Mouse (Mus musculus) kidney, postnatal 0 days (tissue): ENCODE results near the gene Gm20388. TPM values are rescaled to one million over a fixed set of nuclear protein-coding genes. Genes with fewer than 3 reads are reported as not detected.

Experiments
- ATAC-seq: fragments of 200-750 bp; cut with Nextera tagmentation; replicated peaks from 2 replicates; pipeline ENCODE4 v1.8.0; 2017; ENCODE audit warnings: low read depth, moderate number of reproducible peaks, moderate TSS enrichment, moderate library complexity; ENCODE audit not compliant: low FRiP score
- DNase-seq: peaks from one replicate; pipeline ENCODE4 v3.0.0-alpha.2; 2016; ENCODE audit warnings: low spot score
- H3K27ac ChIP-seq: fragments of 300-500 bp; sonication (generic); 2 replicates; pipeline ENCODE4 v1.5.1; 2014; ENCODE audit warnings: mild to moderate bottlenecking
- H3K27me3 ChIP-seq: fragments of 300-500 bp; sonication (generic); 2 replicates; pipeline ENCODE4 v1.6.1; 2014; ENCODE audit warnings: low read length, mixed read lengths; ENCODE audit not compliant: insufficient read depth
- H3K36me3 ChIP-seq: fragments of 300-500 bp; sonication (generic); 2 replicates; pipeline ENCODE4 v1.6.1; 2014; ENCODE audit warnings: low read length, mixed read lengths; ENCODE audit not compliant: insufficient read depth
- H3K4me1 ChIP-seq: fragments of 300-500 bp; sonication (generic); replicated peaks from 2 replicates; pipeline ENCODE4 v1.6.1; 2014; ENCODE audit warnings: antibody characterized with exemption, low read length, mixed read lengths; ENCODE audit not compliant: insufficient read depth
- H3K4me2 ChIP-seq: fragments of 300-500 bp; sonication (generic); 2 replicates; pipeline ENCODE4 v1.6.1; 2014; ENCODE audit warnings: mild to moderate bottlenecking, low read length, moderate library complexity, mixed read lengths
- H3K4me3 ChIP-seq: fragments of 300-500 bp; sonication (generic); replicated peaks from 2 replicates; pipeline ENCODE4 v1.5.1; 2014; ENCODE audit warnings: low read depth, low read length
- H3K9ac ChIP-seq: fragments of 300-500 bp; sonication (generic); 2 replicates; pipeline ENCODE4 v1.6.1; 2014; ENCODE audit warnings: low read depth, low read length
- H3K9me3 ChIP-seq: fragments of 300-500 bp; sonication (generic); replicated peaks from 2 replicates; pipeline ENCODE4 v1.6.1; 2016; ENCODE audit warnings: low read length, inconsistent platforms, mixed read lengths
- CTCF ChIP-seq: IDR thresholded peaks from 2 replicates; pipeline ENCODE4 v1.5.1; 2016; ENCODE audit warnings: antibody characterized with exemption, low read depth, mild to moderate bottlenecking, moderate library complexity
- WGBS: fragments of 180-500 bp; shearing (Covaris S2); extraction: QIAGEN DNeasy Blood & Tissue Kit; methylation state at CpG from one replicate; pipeline ENCODE4 v1.1.7; 2014; 5-methylcytosine and 5-hydroxymethylcytosine counted together
- polyA plus RNA-seq: library from polyadenylated mRNA; unstranded; fragments of >200 nt; fragmentation: Nextera tagmentation; extraction: Ambion mirVana; gene quantifications from 2 replicates; pipeline ENCODE4 v1.2.1, GENCODE M21; 2015

Gene Gm20388
- polyA plus RNA-seq, 1 experiment from 2014 or later = not detected

DNA sequence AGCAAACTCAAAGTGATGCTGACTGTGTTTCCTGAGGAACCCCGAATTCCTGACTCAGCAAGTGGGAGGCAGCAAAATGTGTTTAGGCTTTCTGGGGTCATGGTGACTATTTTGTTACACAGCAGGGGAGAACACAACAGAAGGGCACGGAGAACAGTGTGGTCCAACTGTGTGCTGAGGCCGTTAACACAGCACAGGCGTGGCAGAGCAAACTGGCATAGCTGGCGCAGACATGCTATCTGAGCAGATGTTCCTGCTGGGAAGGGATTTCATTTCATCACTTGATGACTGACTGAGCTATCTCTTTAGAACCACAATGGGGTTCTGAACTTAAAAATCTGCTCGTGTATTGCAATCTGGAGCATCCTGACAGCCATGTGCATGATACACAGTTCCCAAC, 1974.8 kb downstream of the Gm20388 start:
- Histone ChIP-seq H3K27ac (no peak overlapping the region), H3K4me3 (no peak overlapping the region), H3K36me3 (peaks cover 30% of the 10 kb centered on the region), H3K27me3 (no peaks in the 10 kb centered on the region), H3K9me3 (no peaks in the 10 kb centered on the region), H3K9ac (no peak overlapping the region), H3K4me2 (no peak overlapping the region), H3K4me1 (no peaks in the 10 kb centered on the region)
- TF ChIP-seq CTCF = no peak
- ATAC-seq (no peak), DNase-seq (no peak)
- WGBS = 87% methylated on average over 6 of the region's 6 CpGs

GRCm38 (mm10) chr8:121887547-121887946, 1976.9 kb downstream of the Gm20388 start:
- 71% methylated on average over 1 of the region's 1 CpGs for WGBS
- Histone ChIP-seq H3K9ac (no peak overlapping the region), H3K4me1 (no peaks in the 10 kb centered on the region), H3K27ac (no peak overlapping the region), H3K27me3 (no peaks in the 10 kb centered on the region), H3K4me2 (no peak overlapping the region), H3K36me3 (peaks cover 27% of the 10 kb centered on the region), H3K4me3 (no peak overlapping the region), H3K9me3 (no peaks in the 10 kb centered on the region)
- ATAC-seq = no peak
- no peak for DNase-seq
- no peak for TF ChIP-seq CTCF

- WGBS = 92% methylated on average over 1 of the region's 1 CpGs
- 0 out of 2 replicates have a peak, but pooled peaks cover 4% of the 10 kb centered on the region for H3K4me1 ChIP-seq
- TF ChIP-seq CTCF = no peak
- H3K27ac ChIP-seq = no peak overlapping the region
- H3K4me3 ChIP-seq = no peak overlapping the region
- DNase-seq = no peak
- H3K9me3 ChIP-seq = no peaks in the 10 kb centered on the region
- H3K9ac ChIP-seq = no peak overlapping the region
- no peaks in the 10 kb centered on the region for H3K27me3 ChIP-seq
- no peak overlapping the region for H3K4me2 ChIP-seq
- ATAC-seq = no peak
- H3K36me3 ChIP-seq = peaks cover 25% of the 10 kb centered on the region
Measured at GRCm38 (mm10) chr8:121889317-121889716, 1978.7 kb downstream of the Gm20388 start.

DNA sequence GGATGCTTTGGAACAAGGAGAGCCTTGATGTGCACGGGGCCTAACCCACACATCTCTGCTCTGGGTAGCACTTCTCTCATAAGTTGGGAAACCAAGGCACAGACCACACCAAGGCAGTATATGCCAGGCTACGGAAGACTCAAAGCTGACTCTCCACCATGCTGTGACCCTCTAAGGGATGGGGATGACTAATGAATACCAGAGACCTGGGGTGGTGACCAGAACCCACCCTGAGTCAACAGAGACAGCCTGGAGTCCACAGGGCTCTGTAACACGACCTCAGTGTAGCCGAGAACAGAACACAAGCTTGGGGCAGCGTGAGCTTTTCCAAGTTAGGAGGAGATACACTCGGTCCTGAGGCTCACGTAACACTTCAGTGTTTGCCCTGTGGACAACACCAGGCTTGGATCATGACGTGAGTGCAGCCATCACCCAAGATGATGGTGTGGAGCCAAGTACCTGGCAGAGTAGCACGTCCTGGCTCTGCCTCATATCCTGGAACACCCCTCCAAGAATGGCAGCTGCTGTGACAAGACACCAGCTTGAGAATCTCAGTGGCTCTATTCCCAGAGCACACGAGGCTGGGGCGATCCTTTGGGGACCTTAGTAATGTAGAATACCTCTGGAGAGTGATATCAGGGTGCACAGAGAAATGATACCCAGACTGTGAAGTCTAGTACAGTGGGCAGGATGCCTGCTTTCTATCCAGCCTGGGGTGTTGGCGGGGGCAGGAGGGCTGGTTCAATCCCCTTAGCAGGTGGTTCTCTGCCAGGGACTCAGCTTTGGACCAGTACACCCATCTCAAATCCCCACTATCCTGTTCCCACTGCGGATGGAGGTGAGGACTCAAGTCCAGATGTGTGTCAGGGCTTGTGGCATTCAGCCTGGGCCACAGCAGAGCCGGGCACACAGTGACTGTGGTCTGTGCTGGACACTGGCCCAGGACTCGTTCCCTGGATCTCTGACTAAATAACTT, 1979.5 kb downstream of the Gm20388 start:
- WGBS = 77% methylated on average over 15 of the region's 15 CpGs
- no peak overlapping the region for H3K4me3 ChIP-seq
- no peak for ATAC-seq

GRCm38 (mm10) chr8:121892875-121893274, 1982.2 kb downstream of the Gm20388 start:
- no peak overlapping the region for H3K27ac ChIP-seq

More for the DNA sequence above, 1979.5 kb downstream of the Gm20388 start:
- Histone ChIP-seq H3K4me2 (no peak overlapping the region), H3K27ac (no peak overlapping the region), H3K9me3 (no peaks in the 10 kb centered on the region), H3K36me3 (peaks cover 22% of the 10 kb centered on the region), H3K27me3 (no peaks in the 10 kb centered on the region), H3K4me1 (0 out of 2 replicates have a peak, but pooled peaks cover 4% of the 10 kb centered on the region), H3K9ac (no peak overlapping the region)
- TF ChIP-seq CTCF = no peak
- DNase-seq = no peak

DNA sequence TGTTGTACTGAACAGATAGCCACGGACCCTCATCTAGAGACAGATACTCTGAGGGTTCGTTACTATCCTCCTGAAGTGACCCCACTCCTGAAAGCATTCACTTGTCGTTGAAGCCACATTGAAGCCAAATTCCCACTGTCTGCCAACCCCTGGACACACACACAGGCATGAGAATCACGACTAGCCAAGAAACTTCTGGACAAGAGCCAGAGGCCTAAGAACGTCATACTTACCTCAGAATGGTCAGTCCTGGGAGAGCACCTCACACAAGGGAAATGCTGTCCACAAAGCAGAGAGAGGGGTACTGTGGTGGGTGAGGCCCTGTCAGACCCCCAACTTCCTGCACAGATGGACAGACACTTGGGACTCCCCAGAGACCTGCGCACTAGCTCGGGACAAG, 1985.3 kb downstream of the Gm20388 start:
- no peak overlapping the region for H3K4me3 ChIP-seq
- ATAC-seq (no peak), DNase-seq (no peak)
- H3K9me3 ChIP-seq = no peaks in the 10 kb centered on the region
- H3K27ac ChIP-seq = no peak overlapping the region
- H3K27me3 ChIP-seq = no peaks in the 10 kb centered on the region
- 70% methylated on average over 7 of the region's 7 CpGs for WGBS
- H3K9ac ChIP-seq = no peak overlapping the region
- no peak for TF ChIP-seq CTCF
- no peaks in the 10 kb centered on the region for H3K36me3 ChIP-seq
- peaks cover 35% of the 10 kb centered on the region for H3K4me1 ChIP-seq
- H3K4me2 ChIP-seq = no peak overlapping the region

More at GRCm38 (mm10) chr8:121892875-121893274, 1982.2 kb downstream of the Gm20388 start:
- Histone ChIP-seq H3K36me3 (0 out of 2 replicates have a peak, but pooled peaks cover 4% of the 10 kb centered on the region), H3K4me2 (no peak overlapping the region), H3K27me3 (no peaks in the 10 kb centered on the region), H3K4me1 (peaks cover 16% of the 10 kb centered on the region), H3K9ac (no peak overlapping the region), H3K4me3 (no peak overlapping the region), H3K9me3 (no peaks in the 10 kb centered on the region)
- DNase-seq (no peak), ATAC-seq (no peak)
- 74% methylated on average over 5 of the region's 5 CpGs for WGBS
- TF ChIP-seq CTCF = no peak
